Mouse (Mus musculus) frontal cortex, postnatal 25 days (tissue): Measurements from ENCODE around the gene Cabp1.

Experiments
- DNase-seq, 2 experiments: peaks; one replicate each; pipeline ENCODE4 v3.0.0; 2022; ENCODE audit warnings: low spot score in 2 of 2

Cabp1 gene

DNA sequence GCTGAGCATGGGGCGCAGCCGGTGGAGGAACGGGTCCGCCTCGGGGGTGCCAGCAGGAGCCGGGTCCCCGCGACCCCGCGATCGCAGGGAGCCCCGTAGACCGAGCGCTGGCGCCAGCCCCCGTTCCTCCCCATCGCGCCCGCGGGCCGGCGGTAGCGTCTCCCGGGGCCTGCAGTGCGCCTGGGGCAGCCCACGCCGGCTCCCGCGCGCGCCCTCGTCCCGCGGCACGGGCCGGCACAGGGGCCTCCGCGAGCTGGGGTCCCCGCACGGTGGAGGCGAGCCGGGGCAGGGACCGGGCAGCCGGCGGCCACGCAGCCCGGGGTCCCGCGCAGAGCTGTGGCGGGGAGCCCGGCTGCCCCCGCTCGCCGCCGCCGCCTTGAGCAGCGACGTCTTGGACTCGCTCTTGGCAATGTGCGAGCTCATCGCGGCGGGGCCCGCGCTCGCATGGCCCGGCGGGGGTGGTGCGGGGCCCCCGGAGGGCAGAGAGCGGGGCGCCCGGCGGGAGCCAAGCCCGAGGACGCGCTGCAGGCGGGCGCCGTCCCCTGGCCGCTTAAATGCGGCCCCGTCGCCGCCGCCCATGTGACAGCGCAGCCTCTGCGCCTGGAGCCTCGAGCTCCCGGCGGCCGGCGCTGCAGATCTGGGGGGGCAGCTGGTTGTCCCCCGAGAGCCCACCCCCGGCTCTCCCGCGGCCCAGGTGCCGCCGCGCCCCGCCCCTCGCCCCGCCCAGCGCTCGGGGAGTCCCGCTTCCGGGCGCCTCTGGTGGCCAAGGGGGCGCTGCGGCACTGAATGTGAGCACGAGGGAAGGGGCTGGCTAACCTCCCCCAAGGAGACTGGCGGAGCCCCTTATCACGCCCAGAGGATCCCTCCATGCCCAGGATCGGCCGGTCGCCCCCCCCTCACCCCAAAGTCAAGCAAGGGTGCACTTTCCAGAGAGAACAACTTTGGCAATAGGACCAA, at the start of gene Cabp1:
TSS of gene Cabp1 (minus strand) at position 713 of the 957 bp plus-strand sequence.
- no peak for DNase-seq

GRCm38 (mm10) chr5:115240191-115240590, 46.0 kb upstream of the Cabp1 start:
- no peak for DNase-seq

- DNase-seq: no peak
These were observed 44.6 kb upstream of the Cabp1 start for GRCm38 (mm10) chr5:115238729-115239195.

DNA sequence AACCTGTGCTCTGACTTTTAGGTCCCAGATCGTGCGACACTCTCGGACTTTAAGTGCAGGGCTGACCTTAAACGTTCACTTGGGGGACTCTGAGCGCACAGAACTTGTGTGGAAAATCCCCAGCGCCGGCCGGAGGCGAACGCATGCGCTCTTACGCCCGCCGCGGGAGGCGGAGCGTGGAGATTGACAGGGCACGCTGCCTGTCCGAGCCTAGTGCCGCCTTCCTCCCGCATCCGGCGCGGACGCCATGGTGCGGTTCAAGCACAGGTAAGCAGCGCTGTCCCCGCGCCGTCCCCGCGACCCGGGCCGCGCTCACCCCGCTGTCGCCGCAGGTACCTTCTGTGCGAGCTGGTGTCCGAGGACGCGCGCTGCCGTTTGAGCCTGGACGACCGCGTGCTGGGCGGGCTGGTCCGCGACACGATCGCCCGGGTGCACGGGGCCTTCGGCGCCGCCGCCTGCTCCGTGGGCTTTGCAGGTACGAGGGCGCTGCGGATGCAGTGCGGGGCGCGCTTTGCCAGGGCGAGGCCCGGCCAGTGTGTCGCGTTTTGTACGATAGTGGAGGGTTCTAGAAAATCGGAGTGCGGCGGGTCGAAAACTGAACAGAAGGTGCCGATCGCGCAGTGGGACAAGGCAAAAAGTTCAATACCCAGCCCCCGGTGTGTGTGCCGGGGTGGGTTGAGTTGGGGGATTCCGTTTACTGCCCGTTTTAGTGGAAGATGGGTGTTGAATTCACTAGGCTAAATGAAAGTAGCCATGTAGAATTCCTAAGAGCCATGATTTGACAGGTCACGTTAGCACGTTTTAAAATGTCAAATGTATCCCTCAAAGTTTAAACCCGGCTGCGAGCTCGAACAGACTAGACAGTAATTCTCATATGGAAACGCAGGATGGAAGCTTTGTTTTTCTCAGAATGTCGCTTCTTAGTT, 43.9 kb upstream of the Cabp1 start:
- peak; percentile 76 to 84 for DNase-seq

DNA sequence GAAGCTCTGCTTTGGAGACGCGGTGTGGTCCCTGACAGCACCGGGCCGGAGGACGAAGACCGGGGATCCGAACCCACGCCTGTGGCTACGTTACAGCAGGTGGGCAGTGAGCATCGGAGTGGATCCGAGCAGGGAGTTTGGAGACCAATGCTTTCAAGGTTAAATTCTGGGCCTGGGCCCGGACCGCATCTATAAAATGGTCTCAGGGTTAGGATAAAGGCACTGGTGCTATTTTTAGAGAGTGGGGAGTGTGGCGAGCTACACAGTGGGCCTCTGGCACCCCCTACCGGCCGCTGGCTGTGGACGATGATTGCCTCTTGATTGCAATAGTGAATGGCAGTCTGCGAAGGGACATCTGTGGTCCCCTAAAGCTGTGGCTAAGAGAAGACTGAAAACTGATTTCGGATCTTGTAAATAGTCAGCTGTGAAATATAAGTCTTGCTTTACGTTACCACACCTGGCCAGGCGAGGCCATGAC, 41.6 kb upstream of the Cabp1 start, which contains the start of gene Pop5:
TSS of gene Pop5 (plus strand) at position 51 of the 478 bp plus-strand sequence.
- peak; percentile 89 to 95 for DNase-seq

DNA sequence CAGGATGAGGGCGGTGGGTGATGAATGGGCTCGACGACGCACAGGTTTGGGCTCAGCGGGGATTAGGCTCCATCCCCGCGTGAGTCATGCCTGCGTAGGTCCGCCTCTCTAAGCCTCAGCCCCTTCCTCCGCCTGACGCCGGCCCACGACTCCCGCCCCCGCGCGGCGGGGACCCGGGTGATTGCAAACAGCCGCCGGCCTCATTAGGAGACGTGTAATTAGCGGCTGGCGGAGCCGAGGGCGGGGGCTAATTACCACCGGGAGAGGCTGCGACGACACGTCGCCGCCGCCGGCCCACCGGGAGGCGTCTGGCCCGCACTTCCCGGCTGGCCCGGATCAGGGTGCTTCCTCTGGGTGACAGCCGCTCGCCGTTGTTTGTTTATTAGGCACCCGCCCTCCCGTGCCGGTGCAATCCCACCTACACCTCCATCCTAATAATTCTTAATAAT, 41.2 kb upstream of the Cabp1 start:
- DNase-seq: peak; percentile 56 to 59

GRCm38 (mm10) chr5:115234519-115234918, 40.3 kb upstream of the Cabp1 start:
- DNase-seq: no peak

DNA sequence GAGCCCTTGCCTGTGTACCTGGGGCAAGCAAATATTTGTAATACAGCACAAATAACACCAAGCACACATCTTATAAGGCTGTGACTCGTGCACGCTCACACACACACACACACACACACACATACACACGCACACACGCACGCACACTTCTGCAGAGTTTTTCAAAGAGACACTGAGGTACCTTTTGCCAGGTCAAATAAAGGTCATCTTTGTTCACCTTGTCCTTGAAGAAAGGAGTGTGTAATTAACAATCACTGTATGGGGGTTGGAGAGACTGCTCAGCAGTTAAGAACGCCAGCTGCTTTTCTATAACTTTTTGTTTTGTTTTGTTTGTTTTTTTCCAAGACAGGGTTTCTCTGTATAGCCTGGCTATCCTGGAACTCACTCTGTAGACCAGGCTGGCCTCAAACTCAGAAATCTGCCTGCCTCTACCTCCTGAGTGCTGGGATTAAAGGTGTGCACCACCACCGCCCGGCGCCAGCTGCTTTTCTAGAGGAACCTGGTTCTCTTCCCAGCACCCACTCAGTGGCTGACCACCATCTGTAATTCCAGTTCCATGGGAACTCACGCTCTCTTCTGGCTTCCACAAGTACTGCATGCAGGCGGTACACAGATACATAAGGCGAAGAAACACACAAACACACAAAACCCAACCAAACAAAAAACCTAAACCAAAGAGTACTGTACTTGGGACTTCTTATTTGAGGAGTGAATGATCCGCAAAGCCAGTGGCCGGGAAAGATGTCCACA, 39.0 kb upstream of the Cabp1 start:
- no peak for DNase-seq

DNA sequence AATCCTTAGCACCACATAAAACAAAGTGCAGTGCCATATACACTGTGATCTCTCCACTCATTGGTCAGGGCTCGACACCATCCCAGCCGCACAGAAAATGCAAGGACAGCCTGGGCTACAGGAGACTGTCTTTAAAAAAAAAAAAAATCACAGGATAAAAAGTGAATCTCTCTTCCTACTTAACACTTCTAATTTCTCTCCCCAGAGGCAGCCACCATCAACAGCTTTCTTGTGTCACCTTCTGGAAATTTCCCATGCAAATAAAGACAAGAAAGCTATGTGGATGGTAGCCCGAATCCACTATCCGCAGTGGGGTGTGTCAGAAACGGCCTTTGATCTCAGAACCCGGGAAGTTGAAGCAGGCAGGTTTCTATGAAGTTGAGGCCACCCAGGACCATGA, 38.3 kb upstream of the Cabp1 start:
- DNase-seq: no peak

GRCm38 (mm10) chr5:115231552-115232120, 37.5 kb upstream of the Cabp1 start:
- DNase-seq: no peak

- peak in 1 of 2 experiments; percentile 44 for DNase-seq
These were observed 36.8 kb upstream of the Cabp1 start for GRCm38 (mm10) chr5:115230830-115231551.

DNA sequence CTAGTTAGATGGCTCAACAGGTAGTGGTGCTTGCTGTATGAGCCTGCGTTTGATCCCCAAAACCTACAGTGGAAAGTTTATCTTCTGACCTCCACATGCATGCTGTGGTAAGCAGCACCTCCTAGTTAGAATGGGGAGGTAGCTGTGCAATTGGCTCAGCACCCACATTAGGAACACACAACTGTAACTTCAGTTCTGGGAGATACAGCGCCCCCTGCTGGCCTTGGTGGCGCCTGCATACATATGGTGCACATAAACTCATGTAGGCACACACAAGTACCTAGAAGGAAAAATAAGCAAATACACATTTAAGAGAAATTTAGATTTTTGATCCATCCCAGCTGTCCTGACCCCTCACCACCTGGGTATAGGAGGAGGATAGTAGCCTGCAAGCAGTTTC, 28.3 kb upstream of the Cabp1 start:
- DNase-seq: no peak

DNA sequence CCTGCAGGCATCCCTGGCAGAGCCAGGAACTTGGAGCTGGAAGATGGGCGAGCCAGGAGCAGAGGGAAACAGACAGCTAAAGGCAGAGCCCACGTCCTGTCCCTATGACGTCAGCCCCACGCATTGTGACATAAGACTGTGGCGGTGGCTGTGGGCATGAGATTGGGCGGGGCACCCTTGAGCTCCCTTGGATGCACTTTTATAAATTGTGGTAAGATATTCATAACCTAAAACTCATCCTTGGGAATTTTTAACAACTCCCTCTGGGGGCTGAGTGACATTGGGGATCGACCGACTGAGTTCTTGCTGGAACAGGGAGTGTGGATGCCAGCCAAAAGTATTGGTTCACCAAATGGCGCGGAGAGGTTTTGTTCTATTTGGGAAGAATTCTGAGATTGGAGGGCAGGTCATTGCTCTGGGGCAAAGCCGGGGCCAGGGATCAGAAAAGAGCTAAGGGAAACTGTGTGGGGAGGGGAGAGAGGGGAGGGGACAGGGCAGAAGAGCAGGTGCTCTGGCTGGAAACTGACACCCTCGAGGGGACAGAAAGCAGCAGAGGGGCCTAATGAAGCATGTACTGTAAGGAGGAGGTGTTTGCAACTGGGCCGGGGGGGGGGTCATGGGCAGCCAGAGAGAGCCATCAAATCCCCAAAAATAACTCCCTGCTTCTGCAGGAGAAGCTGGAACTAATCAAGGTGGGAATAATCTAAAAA, 26.9 kb upstream of the Cabp1 start:
- DNase-seq: no peak

- no peak for DNase-seq
These were observed 23.8 kb upstream of the Cabp1 start for GRCm38 (mm10) chr5:115217998-115218397.

GRCm38 (mm10) chr5:115215273-115216185, 21.3 kb upstream of the Cabp1 start:
- no peak for DNase-seq

GRCm38 (mm10) chr5:115214864-115215263, 20.7 kb upstream of the Cabp1 start:
- DNase-seq: no peak

DNA sequence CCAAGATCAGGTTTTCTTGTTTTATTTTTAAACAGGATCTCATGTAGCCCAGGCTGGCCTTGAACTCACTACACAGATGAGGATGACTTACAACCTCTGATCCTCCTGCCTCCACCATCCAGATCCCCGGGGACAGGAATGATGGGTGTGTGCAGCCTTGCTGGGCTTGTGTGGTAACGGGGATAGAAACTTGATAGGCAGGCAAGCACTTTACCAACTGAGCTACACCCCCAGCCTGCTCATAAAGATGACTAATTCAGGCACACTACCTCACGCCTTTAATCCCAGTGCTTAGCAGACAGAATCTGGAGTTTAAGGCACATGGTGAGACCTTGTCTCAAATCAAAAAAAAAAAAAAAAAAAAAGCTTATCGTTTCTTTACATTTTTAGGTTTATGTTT, 18.7 kb upstream of the Cabp1 start:
- DNase-seq: no peak

DNA sequence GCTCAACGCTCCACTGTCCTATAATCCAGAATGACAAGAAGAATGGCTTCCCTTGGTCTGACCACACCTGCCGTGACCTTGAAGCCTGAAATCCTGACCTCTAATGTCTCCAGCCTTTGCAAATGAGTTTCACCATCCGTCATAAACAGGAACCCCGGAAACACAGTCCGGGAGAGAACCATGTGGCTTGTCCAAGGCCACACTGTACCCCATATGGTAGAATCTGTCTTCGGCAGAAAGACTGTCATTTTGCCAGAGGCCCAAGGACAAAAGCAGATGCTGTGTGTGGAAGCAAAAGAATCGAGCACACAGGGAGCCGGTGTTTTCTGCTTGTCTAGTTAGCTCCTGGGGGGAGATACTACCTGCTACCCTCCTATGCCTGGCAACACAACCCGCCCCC, 18.3 kb upstream of the Cabp1 start:
- DNase-seq: no peak
